Mouse (Mus musculus): ENCODE measurements around the gene Osgin1.

- no peak for TF ChIP-seq CTCF (IDR thresholded peaks at IDR 0.05; ENCODE audit: low read depth)
- no peak for TF ChIP-seq EP300 (IDR thresholded peaks at IDR 0.05; ENCODE audit: low read depth)
Measured at GRCm38 (mm10) chr8:119440952-119441270, 7.0 kb downstream of the Osgin1 start.

Measured in liver, embryonic 14.5 days (tissue).